Mouse (Mus musculus) cerebellum, adult 11 months (tissue): Measurements from ENCODE around the gene Zfp423.

Source experiments
- DNase-seq: peaks from one replicate; pipeline ENCODE4 v3.0.0; 2022

Zfp423 gene

DNA sequence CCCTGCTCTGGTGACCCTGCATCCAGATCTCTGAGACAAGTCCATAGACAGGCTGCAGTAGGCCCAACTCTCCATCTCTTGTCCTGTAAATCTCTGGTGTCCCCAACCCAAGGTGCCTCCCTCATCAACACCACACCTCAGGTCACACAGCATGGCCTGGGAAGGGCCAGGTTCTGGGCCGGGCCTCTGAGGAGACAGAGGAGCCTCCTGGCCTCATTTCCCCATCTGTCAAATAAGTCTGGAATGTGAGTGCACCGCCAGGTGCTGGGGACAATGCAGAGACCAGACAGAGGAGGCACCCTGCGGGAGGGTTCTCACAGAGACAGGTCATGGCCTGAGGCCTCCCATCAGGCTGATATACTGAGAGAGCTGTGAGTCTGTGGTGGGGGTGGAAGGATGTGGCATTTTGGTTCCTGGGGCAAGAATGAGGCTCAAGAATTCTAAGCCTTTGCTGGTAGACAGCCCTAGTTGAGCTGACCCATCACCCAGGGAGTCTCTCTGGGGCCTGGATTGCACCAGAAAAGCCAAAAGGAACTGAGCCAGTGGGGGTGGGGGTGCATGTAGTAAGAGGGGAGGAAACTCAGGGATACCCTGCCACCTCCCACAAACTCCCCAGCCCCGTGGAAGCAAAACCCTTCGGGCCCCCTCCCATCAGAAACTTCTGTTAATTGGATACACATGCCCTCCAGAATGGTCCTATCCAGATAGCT lies 15.0 kb downstream of the Zfp423 start:
- no peak for DNase-seq

GRCm38 (mm10) chr8:87943651-87944091 lies 15.7 kb downstream of the Zfp423 start:
- DNase-seq, result peak; percentile 40

DNA sequence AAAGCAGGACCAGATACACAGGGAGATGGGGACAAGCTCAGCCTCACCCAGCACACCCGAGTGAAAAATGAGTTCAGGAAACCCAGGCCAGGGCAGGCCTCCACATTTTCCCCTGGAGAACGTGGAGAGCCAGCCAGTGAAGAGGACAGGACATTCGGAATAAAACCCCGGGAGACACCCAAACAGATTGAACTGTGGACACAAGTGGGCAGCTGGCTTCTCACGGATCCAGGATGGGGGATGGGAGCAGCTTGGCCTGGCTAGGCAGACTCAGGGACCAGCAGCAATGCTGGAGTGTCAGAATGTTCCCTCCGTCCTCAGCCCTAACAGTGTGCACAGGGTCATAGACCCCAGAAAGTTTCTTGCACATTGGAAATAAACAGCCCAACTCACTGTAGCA lies 18.7 kb downstream of the Zfp423 start:
- no peak for DNase-seq

DNA sequence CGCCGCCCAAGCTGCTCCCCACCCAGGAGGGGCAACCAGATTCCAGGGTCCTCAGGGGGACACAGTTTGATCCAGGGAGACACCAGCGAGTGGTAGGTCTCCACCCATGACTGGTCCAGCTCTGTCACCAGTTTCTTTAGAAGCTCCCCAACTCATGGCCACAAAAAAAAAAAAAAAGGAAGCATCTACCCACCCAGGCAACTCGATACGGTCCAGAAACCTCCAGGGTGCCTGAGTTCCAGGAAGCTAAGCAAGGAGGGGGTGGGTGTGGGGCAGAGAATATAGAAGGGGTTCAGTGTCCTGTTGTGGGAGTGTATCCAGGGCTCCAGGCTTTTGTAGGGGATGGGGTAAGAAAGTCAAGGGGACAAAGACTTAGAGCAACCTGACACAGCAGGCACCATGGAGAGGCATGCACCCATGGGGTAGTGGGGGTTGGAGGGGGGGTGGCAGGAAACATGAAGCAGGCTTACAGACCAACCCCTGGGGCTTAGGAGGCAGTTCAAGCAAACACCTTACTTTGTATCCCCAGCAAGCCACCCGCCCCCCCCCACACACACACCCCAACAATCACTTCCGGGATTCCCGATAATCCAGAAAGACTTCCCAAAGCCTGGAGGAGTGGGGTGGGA lies 20.0 kb downstream of the Zfp423 start:
- DNase-seq, result no peak

DNA sequence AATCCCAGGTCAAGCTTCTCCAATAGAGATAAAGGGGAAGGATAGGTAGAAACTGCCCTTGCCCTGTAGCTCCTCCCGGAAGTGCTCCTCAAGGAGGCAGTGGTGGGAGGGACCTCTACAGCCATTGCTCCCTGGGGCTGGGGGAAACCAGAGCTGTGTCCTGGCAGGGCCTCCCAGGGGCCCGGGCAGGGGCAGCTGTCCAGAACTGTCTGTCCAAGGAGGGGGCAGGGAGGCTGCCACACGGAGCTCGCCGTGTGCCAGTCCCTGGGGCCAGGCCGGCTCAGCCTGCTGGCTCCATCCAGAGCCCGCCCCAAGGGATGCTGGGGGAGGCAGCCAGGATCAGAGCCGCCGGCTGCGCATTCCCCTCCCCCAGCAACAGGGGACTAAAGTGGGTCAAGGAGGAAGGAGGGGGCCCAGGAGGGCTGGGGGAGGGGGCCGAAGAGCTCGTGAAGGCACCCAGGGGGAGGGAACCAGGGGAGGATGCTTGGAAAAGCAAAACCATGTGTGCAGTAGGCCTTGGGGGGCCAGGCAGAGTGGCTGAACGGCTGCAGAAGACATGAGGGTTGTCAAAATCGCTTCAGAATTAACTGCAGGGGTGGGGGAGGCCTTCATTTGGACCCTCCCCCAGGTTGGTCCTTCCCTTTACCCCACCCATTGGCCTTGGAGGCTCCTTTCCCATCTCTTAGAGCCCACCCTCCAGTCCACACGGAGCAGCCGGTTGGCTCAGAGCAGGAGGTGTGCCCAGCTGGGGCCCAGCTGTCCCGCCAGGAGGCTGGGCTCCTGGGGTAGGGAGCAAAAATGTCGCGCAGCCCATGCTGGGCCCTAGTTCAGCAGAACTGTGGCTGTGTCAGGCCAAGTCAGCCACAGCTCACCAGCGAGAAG lies 20.8 kb downstream of the Zfp423 start:
- DNase-seq, result peak; percentile 47

DNA sequence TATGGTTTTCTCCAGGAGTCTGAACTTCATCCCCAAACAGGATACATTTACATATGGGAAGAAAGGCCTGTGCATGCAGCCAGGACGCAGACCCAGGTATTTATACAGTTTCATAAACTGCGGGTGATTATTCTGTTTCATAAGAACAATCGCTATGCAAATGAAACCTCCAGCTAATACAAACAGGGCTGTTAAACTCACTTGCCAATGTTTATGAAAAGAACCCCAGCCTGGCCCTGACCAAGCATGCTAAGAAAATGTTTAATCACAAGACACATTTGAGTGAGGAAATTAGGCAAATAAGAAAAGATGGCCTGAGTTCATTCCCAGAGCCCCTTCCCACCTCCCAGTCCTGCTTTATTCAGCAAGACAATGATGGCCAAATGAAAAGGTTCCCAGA lies 22.2 kb downstream of the Zfp423 start:
- DNase-seq, result no peak

- DNase-seq, result no peak
Measured at GRCm38 (mm10) chr8:87935088-87935680, 24.2 kb downstream of the Zfp423 start.

GRCm38 (mm10) chr8:87934175-87934574 lies 25.2 kb downstream of the Zfp423 start:
- no peak for DNase-seq

- no peak for DNase-seq
Measured at GRCm38 (mm10) chr8:87933752-87934151, 25.6 kb downstream of the Zfp423 start.

DNA sequence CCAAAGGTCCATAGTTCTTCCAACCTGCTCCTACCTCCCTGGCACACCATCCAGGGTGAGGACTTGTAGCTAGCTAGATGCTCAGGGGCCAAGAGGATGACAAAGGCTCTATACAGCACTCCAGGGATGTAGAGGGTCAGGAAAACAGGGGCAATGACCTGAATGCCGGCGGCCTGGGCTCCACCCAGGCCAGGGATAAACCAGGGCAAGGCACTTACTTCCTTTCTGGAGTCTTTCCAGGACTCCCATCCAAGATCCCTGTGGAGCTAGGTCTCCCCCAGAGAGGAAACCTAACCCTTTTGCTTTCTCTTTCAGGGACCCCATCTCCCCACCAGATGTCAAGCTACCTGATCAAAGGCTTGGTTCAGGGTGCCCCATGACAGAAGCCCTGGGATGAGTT lies 30.5 kb downstream of the Zfp423 start:
- no peak for DNase-seq

DNA sequence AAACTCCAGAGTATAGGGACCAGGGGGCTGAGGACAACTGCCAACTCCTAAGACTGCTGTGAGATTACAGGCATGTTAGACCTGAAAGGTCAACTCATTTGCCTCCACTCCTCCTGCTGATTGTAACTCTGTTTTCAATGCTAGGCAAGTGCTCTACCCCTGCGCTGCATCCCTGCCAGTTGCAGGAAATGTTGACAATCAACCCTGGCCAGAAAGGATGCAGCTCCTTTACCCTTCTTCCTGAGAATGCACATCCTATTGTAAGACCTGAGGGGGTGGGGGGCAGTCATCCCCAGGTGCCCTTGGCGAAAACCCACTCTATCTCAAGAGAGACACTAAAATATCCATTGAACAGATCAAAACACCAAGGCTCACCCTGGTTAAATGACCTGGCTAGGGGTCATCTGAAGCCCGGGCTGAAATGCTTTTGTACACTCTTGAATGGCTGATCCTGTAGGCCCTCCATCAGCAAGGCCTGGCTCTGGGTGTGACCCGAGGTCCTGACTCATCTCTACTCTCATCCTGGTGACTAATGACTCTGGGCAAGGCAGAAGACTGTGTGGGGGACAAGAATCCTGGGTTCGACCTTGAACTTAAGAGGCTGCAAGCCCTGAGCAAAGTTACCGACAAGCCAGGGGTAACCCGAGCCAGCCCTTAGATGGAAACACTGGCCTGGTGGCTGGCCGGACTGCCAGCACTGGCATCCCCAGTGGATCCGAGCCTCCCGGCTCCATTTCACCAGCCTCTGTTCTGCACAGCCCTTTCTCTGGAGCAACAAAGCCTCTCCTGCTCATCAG lies 32.2 kb downstream of the Zfp423 start:
- DNase-seq, result no peak

- peak; percentile 23 for DNase-seq
Measured at GRCm38 (mm10) chr8:87926098-87926890, 33.1 kb downstream of the Zfp423 start.

DNA sequence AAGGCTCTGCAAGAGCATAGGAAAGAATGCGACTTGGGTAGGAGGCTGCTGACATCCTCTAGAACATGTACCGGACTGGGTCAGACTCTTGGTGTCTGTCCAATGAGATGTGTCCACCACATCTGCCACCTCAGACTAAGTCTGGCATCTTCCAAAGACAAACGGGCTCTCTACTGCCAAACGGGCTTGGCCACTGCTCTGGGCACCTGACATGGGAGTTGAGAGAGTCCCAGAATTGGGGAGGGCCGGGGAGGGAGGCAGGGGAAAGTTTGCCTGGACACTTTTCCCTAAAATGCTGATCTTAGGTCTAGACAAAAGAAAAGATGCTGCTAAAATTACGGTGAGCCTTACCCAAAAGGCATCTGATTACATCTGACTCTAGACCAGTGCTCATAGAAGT lies 36.5 kb downstream of the Zfp423 start:
- no peak for DNase-seq

- no peak for DNase-seq
Measured at GRCm38 (mm10) chr8:87922446-87922845, 36.9 kb downstream of the Zfp423 start.

DNA sequence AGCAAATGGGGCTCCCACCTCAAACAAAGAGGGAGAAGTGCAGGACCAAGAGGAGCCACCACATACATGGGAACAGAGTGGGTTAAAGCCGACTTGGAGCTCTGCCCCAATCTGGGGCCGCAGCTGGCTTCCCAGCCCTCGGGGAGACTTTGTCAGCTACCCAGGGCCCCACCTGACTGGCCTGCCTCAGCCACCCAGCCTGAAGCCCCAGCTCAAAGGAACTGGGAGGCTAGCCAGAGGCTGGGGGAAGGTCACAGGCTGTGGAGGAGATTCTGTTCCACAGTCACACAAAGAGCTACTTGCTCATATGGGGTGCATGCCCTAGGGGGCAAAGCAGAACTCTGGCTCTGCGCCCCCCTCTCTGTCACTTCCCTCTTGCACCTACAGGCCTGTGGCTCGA lies 41.4 kb downstream of the Zfp423 start:
- DNase-seq, result no peak

DNA sequence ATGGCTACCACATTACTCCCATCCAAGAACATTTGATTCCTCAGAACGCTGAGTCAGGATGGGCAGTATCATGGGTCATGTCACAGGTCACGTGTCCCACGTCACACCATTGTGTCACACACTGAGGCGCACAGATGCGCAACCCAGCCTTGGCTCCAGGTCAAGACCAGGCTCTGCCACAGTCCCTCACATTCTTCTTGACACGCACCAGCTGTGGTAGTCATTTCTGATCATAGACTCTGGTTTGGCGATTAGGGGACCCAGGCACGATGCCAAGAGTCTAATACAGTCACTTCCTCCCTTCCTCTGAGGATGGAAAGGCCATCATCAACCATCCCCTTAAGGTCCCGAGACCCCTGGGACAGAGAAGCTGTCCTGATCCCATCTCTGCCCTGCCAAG lies 43.6 kb downstream of the Zfp423 start:
- DNase-seq, result no peak

- no peak for DNase-seq
Measured at GRCm38 (mm10) chr8:87914247-87914967, 45.0 kb downstream of the Zfp423 start.

DNA sequence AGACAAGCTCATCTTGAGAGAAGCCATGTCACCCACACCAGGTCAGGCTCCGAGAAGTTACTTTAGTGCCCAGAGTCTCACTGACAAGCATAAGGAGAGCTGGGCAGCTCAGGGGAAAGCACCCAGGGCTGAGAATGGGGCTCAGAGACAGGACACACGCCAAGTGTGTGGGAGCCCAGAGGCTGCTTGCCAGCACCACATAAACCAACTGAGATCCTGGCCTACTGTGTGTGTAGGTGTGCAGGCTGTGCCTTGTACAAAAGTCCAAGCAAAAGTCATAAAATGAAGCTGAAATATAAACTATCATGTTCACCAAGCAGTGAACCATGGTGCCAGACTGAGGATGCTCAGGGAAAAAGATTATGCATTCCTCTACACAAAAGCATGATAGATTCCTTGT lies 50.5 kb downstream of the Zfp423 start:
- no peak for DNase-seq

DNA sequence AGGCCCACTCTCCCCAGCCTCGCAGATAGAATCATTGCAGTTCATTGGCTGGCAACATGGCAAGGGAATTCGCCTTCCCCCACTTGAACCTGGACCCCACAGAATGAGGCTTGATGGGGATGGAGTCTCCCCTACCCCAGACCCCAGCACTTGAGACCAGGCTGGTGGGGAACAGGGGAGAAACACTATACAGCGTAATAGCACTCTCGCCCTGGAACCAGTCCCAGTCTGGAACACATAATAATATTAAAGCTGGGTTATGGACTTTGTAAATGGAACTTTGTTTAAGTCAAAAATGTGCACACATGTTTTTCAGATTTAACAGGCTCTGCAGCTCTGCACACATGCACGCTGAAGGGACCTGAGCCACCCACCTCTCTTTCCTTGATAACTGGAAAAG lies 54.0 kb downstream of the Zfp423 start:
- no peak for DNase-seq

GRCm38 (mm10) chr8:87904108-87904507 lies 55.3 kb downstream of the Zfp423 start:
- DNase-seq, result no peak
